10 mouse cellular contexts compared by ENCODE assay signal in genomic region chr1:111242344-111242743, GRCm38 (mm10).
A peak's percentile ranks its signal among the peaks of the same experiment; 100 is the strongest.
DNase-seq lines count a peak whose midpoint lies in the region; ATAC-seq and TF ChIP-seq lines count a peak whose summit lies in the region.
"Had no signal": no experiment of that assay in that cellular context is flagged by ENCODE, and none has a peak within 500 bp of the region (broad histone marks: within the 10 kb centered on the region; RNA-seq: fewer than 3 reads in every experiment).

No protein-coding gene starts in this region.

- POLR2A ChIA-PET in Patski (lab: Charles Lee), result no interaction called here

- no peaks in the 10 kb centered on the region for H3K9me3 ChIP-seq in limb, embryonic 11.5 days (ENCODE audit: control insufficient read depth, low read length)
- H3K9me3 ChIP-seq in limb, embryonic 10.5 days (replicated peaks), result no peaks in the 10 kb centered on the region
- no peaks in the 10 kb centered on the region for H3K9me3 ChIP-seq in forebrain, embryonic 15.5 days
- H3K9me3 ChIP-seq in neural tube, embryonic 14.5 days (ENCODE audit: control insufficient read depth, low read length), result no peaks in the 10 kb centered on the region
- H3K9me3 ChIP-seq: embryonic facial prominence, embryonic 12.5 days had no signal

- peak; percentile 38 for TF ChIP-seq CTCF in Patski (IDR thresholded peaks at IDR 0.05)

- no peak overlapping the region for H3K4me3 ChIP-seq in limb, embryonic 11.5 days (ENCODE audit: low read depth, low read length)
- H3K4me3 ChIP-seq in limb, embryonic 10.5 days, result no peak overlapping the region
- no peak overlapping the region for H3K4me3 ChIP-seq in forebrain, embryonic 15.5 days
- H3K4me3 ChIP-seq in neural tube, embryonic 14.5 days (ENCODE audit: low read depth, low read length), result no peak overlapping the region
- H3K4me3 ChIP-seq: embryonic facial prominence, embryonic 12.5 days had no signal

- H3K4me2 ChIP-seq in limb, embryonic 11.5 days (ENCODE audit: low read depth, severe bottlenecking), result no peak overlapping the region
- no peak overlapping the region for H3K4me2 ChIP-seq in forebrain, embryonic 15.5 days (replicated peaks)
- no peak overlapping the region for H3K4me2 ChIP-seq in neural tube, embryonic 14.5 days (ENCODE audit: low read depth, low read length)
- H3K4me2 ChIP-seq: embryonic facial prominence, embryonic 12.5 days had no signal

- H3K9ac ChIP-seq in limb, embryonic 11.5 days (ENCODE audit: low read length), result no peak overlapping the region
- H3K9ac ChIP-seq in forebrain, embryonic 15.5 days (replicated peaks), result no peak overlapping the region
- no peak overlapping the region for H3K9ac ChIP-seq in neural tube, embryonic 14.5 days (replicated peaks; ENCODE audit: low read depth, low read length)
- H3K9ac ChIP-seq: embryonic facial prominence, embryonic 12.5 days had no signal

- no peaks in the 10 kb centered on the region for H3K4me1 ChIP-seq in limb, embryonic 11.5 days (ENCODE audit: control insufficient read depth, insufficient read depth, low read length)
- H3K4me1 ChIP-seq in limb, embryonic 10.5 days, result no peaks in the 10 kb centered on the region
- H3K4me1 ChIP-seq in forebrain, embryonic 15.5 days, result no peaks in the 10 kb centered on the region
- no peaks in the 10 kb centered on the region for H3K4me1 ChIP-seq in neural tube, embryonic 14.5 days (ENCODE audit: control insufficient read depth, insufficient read depth, low read length)
- H3K4me1 ChIP-seq: embryonic facial prominence, embryonic 12.5 days had no signal

- H3K36me3 ChIP-seq in limb, embryonic 11.5 days (ENCODE audit: control insufficient read depth, insufficient read depth, low read length), result no peaks in the 10 kb centered on the region
- H3K36me3 ChIP-seq in limb, embryonic 10.5 days, result no peaks in the 10 kb centered on the region
- no peaks in the 10 kb centered on the region for H3K36me3 ChIP-seq in forebrain, embryonic 15.5 days
- no peaks in the 10 kb centered on the region for H3K36me3 ChIP-seq in neural tube, embryonic 14.5 days (ENCODE audit: control insufficient read depth, insufficient read depth, low read length)
- H3K36me3 ChIP-seq: embryonic facial prominence, embryonic 12.5 days had no signal

- DNase-seq in limb, embryonic 11.5 days (ENCODE audit: low spot score), result no peak
- DNase-seq in limb, embryonic 10.5 days (ENCODE audit: low spot score), result no peak
- no peak for DNase-seq in Patski (ENCODE audit: low read depth, low spot score)
- DNase-seq in adrenal gland, postnatal 4 days (ENCODE audit: low spot score in 2 of 2), result no peak
- DNase-seq in ovary, postnatal 14 days (ENCODE audit: low spot score), result no peak
- no peak for DNase-seq in heart, adult 8-10 months (ENCODE audit: low spot score)
- DNase-seq: heart, postnatal 10 days had no signal

- H3K27ac ChIP-seq in limb, embryonic 11.5 days (replicated peaks; ENCODE audit: low read depth, low read length), result no peak overlapping the region
- no peak overlapping the region for H3K27ac ChIP-seq in limb, embryonic 10.5 days
- no peak overlapping the region for H3K27ac ChIP-seq in forebrain, embryonic 15.5 days (replicated peaks)
- no peak overlapping the region for H3K27ac ChIP-seq in neural tube, embryonic 14.5 days (ENCODE audit: low read depth, low read length)
- H3K27ac ChIP-seq: embryonic facial prominence, embryonic 12.5 days had no signal

- peak; percentile 62; the same call in 1 of the 2 replicates for ATAC-seq in limb, embryonic 11.5 days (ENCODE audit: insufficient number of reproducible peaks, low FRiP score, low TSS enrichment, low read depth)
- no peak for ATAC-seq in Patski
- peak; percentile 84 for ATAC-seq in forebrain, embryonic 15.5 days (replicated peaks)
- peak; percentile 78; the same call in 1 of the 2 replicates for ATAC-seq in neural tube, embryonic 14.5 days (ENCODE audit: low read depth)

- WGBS in limb, embryonic 11.5 days, result 52% methylated on average over 1 of the region's 1 CpGs
- WGBS in limb, embryonic 10.5 days, result 68% methylated on average over 1 of the region's 1 CpGs
- 57% methylated on average over 1 of the region's 1 CpGs for WGBS in forebrain, embryonic 15.5 days
- 37% methylated on average over 1 of the region's 1 CpGs for WGBS in neural tube, embryonic 14.5 days

- in situ Hi-C loops in Patski (cut with MboI; ENCODE audit: low pct_unique_long_range_greater_than_20kb), result no loop called here

- CTCF ChIA-PET in Patski (lab: Charles Lee), result interaction anchor here (1.0 kb wide), 1 partner anchor 43 kb away, joined by 3 read pairs; no protein-coding TSS in a partner anchor

- no peaks in the 10 kb centered on the region for H3K27me3 ChIP-seq in limb, embryonic 11.5 days (ENCODE audit: control insufficient read depth, insufficient read depth, low read length)
- H3K27me3 ChIP-seq in limb, embryonic 10.5 days (ENCODE audit: low read depth, poor library complexity, severe bottlenecking), result no peaks in the 10 kb centered on the region
- H3K27me3 ChIP-seq in Patski, result no peaks in the 10 kb centered on the region
- no peaks in the 10 kb centered on the region for H3K27me3 ChIP-seq in forebrain, embryonic 15.5 days
- H3K27me3 ChIP-seq in neural tube, embryonic 14.5 days (ENCODE audit: control insufficient read depth, insufficient read depth, low read length), result no peaks in the 10 kb centered on the region
- H3K27me3 ChIP-seq: embryonic facial prominence, embryonic 12.5 days had no signal
